Mouse (Mus musculus) olfactory bulb, adult 2 months (tissue): ENCODE results near the gene Dynll2.

Experiments
- CTCF ChIP-seq: fragments of 200-500 bp; IDR thresholded peaks from 2 replicates; pipeline ENCODE4 v1.5.1; 2012; ENCODE audit warnings: low read depth, mild to moderate bottlenecking, low read length, moderate library complexity; ENCODE audit not compliant: insufficient read depth
- POLR2A ChIP-seq: fragments of 200-500 bp; IDR thresholded peaks from 2 replicates; pipeline ENCODE4 v1.6.1; 2012; ENCODE audit warnings: mild to moderate bottlenecking, low read depth, low read length, moderate library complexity; ENCODE audit not compliant: insufficient read depth

GRCm38 (mm10) chr11:88015795-88016194, 28.5 kb upstream of the Dynll2 start:
- TF ChIP-seq POLR2A (no peak), CTCF (no peak)
